Mouse (Mus musculus) CH12.LX (cell line): ENCODE results near the gene Kcnma1. TPM values are rescaled to one million over a fixed set of nuclear protein-coding genes. Genes with fewer than 3 reads are reported as not detected.

Source experiments
- DNase-seq: peaks from one replicate; pipeline ENCODE4 v3.0.0-alpha.2; 2013; ENCODE audit errors: extremely low read depth
- H3K27ac ChIP-seq: 2 replicates; pipeline ENCODE4 v1.5.1; 2012; ENCODE audit warnings: low read depth, mild to moderate bottlenecking, control low read depth, moderate library complexity; ENCODE audit not compliant: insufficient read depth
- H3K27me3 ChIP-seq: replicated peaks from 2 replicates; pipeline ENCODE3; 2012; ENCODE audit warnings: inconsistent platforms
- H3K36me3 ChIP-seq, 2 experiments: replicated peaks in 1 of 2; 2 replicates each; pipeline versions ENCODE3 to v1.6.1; 2012; ENCODE audit warnings: inconsistent platforms in 1 of 2, low read length in 1 of 2, mild to moderate bottlenecking in 1 of 2, mixed read lengths in 1 of 2, moderate library complexity in 1 of 2; ENCODE audit not compliant: control insufficient read depth in 1 of 2, insufficient read depth in 1 of 2
- H3K4me1 ChIP-seq, 2 experiments: 2 replicates each; pipeline ENCODE4 v1.6.1; 2012; ENCODE audit warnings: inconsistent platforms in 1 of 2, moderate library complexity in 1 of 2; ENCODE audit not compliant: insufficient read depth in 2 of 2, control insufficient read depth in 1 of 2
- H3K4me2 ChIP-seq: 2 replicates; pipeline ENCODE4 v1.6.1; 2012; ENCODE audit warnings: low read depth, mild to moderate bottlenecking, control low read depth; ENCODE audit not compliant: poor library complexity, insufficient read depth, severe bottlenecking
- H3K4me3 ChIP-seq, 3 experiments: fragments of 150-350 bp in 1 of 3; sonication (generic) in 1 of 3; replicated peaks in 1 of 3; 2 replicates each; pipeline versions ENCODE3 to v1.5.1; 2011 to 2012; ENCODE audit warnings: low read depth in 2 of 3, low read length in 2 of 3, mild to moderate bottlenecking in 2 of 3, moderate library complexity in 2 of 3, control low read depth in 1 of 3, improper control_type of control experiment in 1 of 3, inconsistent platforms in 1 of 3, mixed read lengths in 1 of 3; ENCODE audit not compliant: poor library complexity in 1 of 3
- H3K79me2 ChIP-seq: replicated peaks from 2 replicates; pipeline ENCODE4 v1.6.1; 2012; ENCODE audit warnings: mild to moderate bottlenecking, moderate library complexity; ENCODE audit not compliant: control insufficient read depth, poor library complexity, insufficient read depth, severe bottlenecking; ENCODE audit errors: extremely low read depth
- H3K9ac ChIP-seq: 2 replicates; pipeline ENCODE4 v1.6.1; 2012; ENCODE audit warnings: low read depth, mild to moderate bottlenecking, control low read depth, moderate library complexity; ENCODE audit not compliant: insufficient read depth
- H3K9me3 ChIP-seq: replicated peaks from 2 replicates; pipeline ENCODE3; 2012; ENCODE audit warnings: low read length, inconsistent platforms, mixed read lengths
- BHLHE40 ChIP-seq: IDR thresholded peaks from 2 replicates; pipeline ENCODE4 v1.6.1; 2011; ENCODE audit warnings: mild to moderate bottlenecking, low read depth, low read length, improper control_type of control experiment
- CHD1 ChIP-seq: IDR thresholded peaks from 2 replicates; pipeline ENCODE4 v1.6.1; 2012; ENCODE audit warnings: low read depth, low read length, improper control_type of control experiment, inconsistent platforms
- CTCF ChIP-seq, 2 experiments: IDR thresholded peaks in 1 of 2; conservative IDR thresholded peaks in 1 of 2; 2 replicates each; pipeline ENCODE4 v1.5.1; 2011 to 2012; ENCODE audit warnings: low read depth in 2 of 2, low read length in 2 of 2, improper control_type of control experiment in 1 of 2, inconsistent platforms in 1 of 2, mild to moderate bottlenecking in 1 of 2, moderate library complexity in 1 of 2
- ELF1 ChIP-seq: IDR thresholded peaks from 2 replicates; pipeline ENCODE4 v1.6.1; 2014; ENCODE audit warnings: low read depth, mild to moderate bottlenecking, inconsistent platforms, low read length, improper control_type of control experiment
- ETS1 ChIP-seq: conservative IDR thresholded peaks from 2 replicates; pipeline ENCODE4 v1.6.1; 2012; ENCODE audit warnings: low read depth, mild to moderate bottlenecking, inconsistent platforms, low read length, improper control_type of control experiment, moderate library complexity
- GABPA ChIP-seq: IDR thresholded peaks from 2 replicates; pipeline ENCODE4 v1.6.1; 2012; ENCODE audit warnings: low read depth, low read length, improper control_type of control experiment, inconsistent platforms; ENCODE audit not compliant: insufficient replicate concordance
- IRF4 ChIP-seq: IDR thresholded peaks from 2 replicates; pipeline ENCODE4 v1.6.1; 2014; ENCODE audit warnings: low read depth, mild to moderate bottlenecking, inconsistent platforms, low read length, improper control_type of control experiment
- JUN ChIP-seq: IDR thresholded peaks from 2 replicates; pipeline ENCODE4 v1.6.1; 2011; ENCODE audit warnings: low read depth, mild to moderate bottlenecking, low read length, improper control_type of control experiment, moderate library complexity; ENCODE audit not compliant: insufficient read depth
- JUND ChIP-seq: conservative IDR thresholded peaks from 2 replicates; pipeline ENCODE4 v1.6.1; 2011; ENCODE audit warnings: low read depth, low read length, improper control_type of control experiment
- MAX ChIP-seq: IDR thresholded peaks from 2 replicates; pipeline ENCODE4 v1.6.1; 2011; ENCODE audit warnings: low read length, improper control_type of control experiment
- MAZ ChIP-seq: IDR thresholded peaks from 2 replicates; pipeline ENCODE4 v1.6.1; 2012; ENCODE audit warnings: low read depth, mild to moderate bottlenecking, inconsistent platforms, low read length, improper control_type of control experiment, moderate library complexity
- MEF2A ChIP-seq: IDR thresholded peaks from 2 replicates; pipeline ENCODE4 v1.6.1; 2014; ENCODE audit warnings: low read depth, mild to moderate bottlenecking, inconsistent platforms, low read length, improper control_type of control experiment, borderline replicate concordance
- MXI1 ChIP-seq: IDR thresholded peaks from 2 replicates; pipeline ENCODE4 v1.6.1; 2011; ENCODE audit warnings: mild to moderate bottlenecking, low read depth, low read length, improper control_type of control experiment
- MYC ChIP-seq: IDR thresholded peaks from 2 replicates; pipeline ENCODE4 v1.6.1; 2011; ENCODE audit warnings: low read depth, mild to moderate bottlenecking, improper control_type of control experiment, low read length
- NELFE ChIP-seq: IDR thresholded peaks from 2 replicates; pipeline ENCODE4 v1.6.1; 2011; ENCODE audit warnings: low read depth, low read length, improper control_type of control experiment
- NRF1 ChIP-seq: IDR thresholded peaks from 2 replicates; pipeline ENCODE4 v1.6.1; 2014; ENCODE audit warnings: low read depth, mild to moderate bottlenecking, inconsistent platforms, low read length, improper control_type of control experiment, moderate library complexity
- PAX5 ChIP-seq: IDR thresholded peaks from 2 replicates; pipeline ENCODE4 v1.6.1; 2012; ENCODE audit warnings: low read length, inconsistent platforms, mixed read lengths
- POLR2A ChIP-seq: IDR thresholded peaks from 2 replicates; pipeline ENCODE4 v1.6.1; 2011; ENCODE audit warnings: low read depth, mild to moderate bottlenecking, improper control_type of control experiment, low read length
- RAD21 ChIP-seq: IDR thresholded peaks from 2 replicates; pipeline ENCODE4 v1.6.1; 2011; ENCODE audit warnings: low read depth, mild to moderate bottlenecking, low read length, improper control_type of control experiment, moderate library complexity
- RCOR1 ChIP-seq: conservative IDR thresholded peaks from 2 replicates; pipeline ENCODE4 v1.6.1; 2012; ENCODE audit warnings: low read depth, mild to moderate bottlenecking, inconsistent platforms, low read length, improper control_type of control experiment
- SMC3 ChIP-seq: IDR thresholded peaks from 2 replicates; pipeline ENCODE4 v1.6.1; 2011; ENCODE audit warnings: low read depth, low read length, improper control_type of control experiment
- TBP ChIP-seq: conservative IDR thresholded peaks from 2 replicates; pipeline ENCODE4 v1.6.1; 2011; ENCODE audit warnings: low read depth, low read length, improper control_type of control experiment
- TCF12 ChIP-seq: IDR thresholded peaks from 2 replicates; pipeline ENCODE4 v1.6.1; 2014; ENCODE audit warnings: low read depth, mild to moderate bottlenecking, inconsistent platforms, low read length, improper control_type of control experiment
- ZC3H11A ChIP-seq: IDR thresholded peaks from 2 replicates; pipeline ENCODE4 v1.6.1; 2012; ENCODE audit warnings: low read depth, mild to moderate bottlenecking, inconsistent platforms, low read length, improper control_type of control experiment
- ZKSCAN1 ChIP-seq: IDR thresholded peaks from 2 replicates; pipeline ENCODE4 v1.6.1; 2012; ENCODE audit warnings: low read depth, inconsistent platforms, low read length, improper control_type of control experiment, borderline replicate concordance
- ZMIZ1 ChIP-seq: IDR thresholded peaks from 2 replicates; pipeline ENCODE4 v1.6.1; 2012; ENCODE audit warnings: low read depth, mild to moderate bottlenecking, inconsistent platforms, low read length, improper control_type of control experiment
- ZNF384 ChIP-seq: IDR thresholded peaks from 2 replicates; pipeline ENCODE4 v1.6.1; 2012; ENCODE audit warnings: low read depth, low read length, improper control_type of control experiment, inconsistent platforms
- dilution Hi-C: fragments of 300-500 bp; cut with MboI; formaldehyde crosslinking; loops from 2 replicates; pipeline ENCODE4 v1.14.3; 2020; ENCODE audit warnings: low sequenced_read_pairs; ENCODE audit not compliant: extremely low pct_unique_long_range_greater_than_20kb, extremely low pct_ligation_motif_present
- in situ Hi-C: fragments of 300-500 bp; cut with MboI; formaldehyde crosslinking; loops from 3 replicates; pipeline ENCODE4 v1.14.3; 2019; ENCODE audit warnings: low sequenced_read_pairs, low pct_ligation_motif_present, low pct_unique_long_range_greater_than_20kb, mixed read lengths
- polyA plus RNA-seq: library from polyadenylated mRNA; unstranded; fragments of >175 nt; gene quantifications from 2 replicates; pipeline ENCODE4 v1.2.1, GENCODE M21; 2012; ENCODE audit warnings: low read depth; ENCODE audit not compliant: insufficient read length
- total RNA-seq, 2 experiments: library from RNA; depleted of rRNA; stranded (reverse); fragments of 300-350 nt in 1 of 2; fragments of >200 nt in 1 of 2; gene quantifications; 2 replicates each; pipeline ENCODE4 v1.2.3; 2012 to 2014

Gene Kcnma1
- total and polyA plus RNA-seq, 3 experiments, result 0.10 to 0.17 (median 0.12) TPM

GRCm38 (mm10) chr14:23758421-23758820, 255.9 kb downstream of the Kcnma1 start:
- Histone ChIP-seq H3K79me2 (no peaks in the 10 kb centered on the region), H3K9me3 (no peaks in the 10 kb centered on the region), H3K4me1 (no peaks in the 10 kb centered on the region), H3K4me2 (no peak overlapping the region), H3K4me3 (no peak overlapping the region)
- DNase-seq, result no peak
- TF ChIP-seq MXI1, result no peak
- TF ChIP-seq MAZ, result no peak
- no peak for TF ChIP-seq ETS1
- TF ChIP-seq MAX, result no peak
- TF ChIP-seq ZNF384, result no peak
- TF ChIP-seq TCF12, result no peak
- no peak for TF ChIP-seq MEF2A
- no peak for TF ChIP-seq GABPA
- no peak for TF ChIP-seq ZKSCAN1
- TF ChIP-seq NELFE, result no peak
- no peak for TF ChIP-seq PAX5
- no peak for TF ChIP-seq POLR2A
- TF ChIP-seq NRF1, result no peak
- TF ChIP-seq ELF1, result no peak
- no peak for TF ChIP-seq IRF4
- TF ChIP-seq CHD1, result no peak
- TF ChIP-seq, all 38 proteins: peak for 0
- no peaks in the 10 kb centered on the region for H3K36me3 ChIP-seq
- dilution Hi-C loops, result no loop called here
- H3K9ac ChIP-seq, result no peak overlapping the region
- no peak overlapping the region for H3K27ac ChIP-seq
- in situ Hi-C loops, result no loop called here
- H3K27me3 ChIP-seq, result no peaks in the 10 kb centered on the region

DNA sequence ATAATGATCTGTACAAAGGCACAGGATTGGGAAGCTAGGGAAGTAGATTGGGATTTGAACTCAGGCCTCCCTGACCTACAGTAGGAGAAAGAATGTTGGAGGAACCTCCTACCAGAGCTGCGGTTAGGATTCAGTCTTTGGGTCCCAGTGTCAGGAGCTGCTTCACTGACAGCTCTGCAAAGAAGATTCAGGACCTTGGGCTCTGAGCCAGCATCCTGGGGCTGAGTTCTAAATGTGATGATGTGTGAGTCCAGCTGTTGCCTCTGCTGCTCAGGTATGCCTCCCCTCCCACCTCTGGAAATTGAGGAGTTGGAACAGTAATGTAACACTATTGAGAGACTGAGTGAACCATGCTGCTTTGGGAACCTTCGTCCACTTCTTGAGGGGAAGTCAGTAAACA, 266.3 kb downstream of the Kcnma1 start:
- dilution Hi-C loops, result no loop called here
- no peak overlapping the region for H3K9ac ChIP-seq
- H3K79me2 ChIP-seq, result no peaks in the 10 kb centered on the region
- no peak for DNase-seq
- TF ChIP-seq ZMIZ1 (no peak), RCOR1 (no peak), NELFE (no peak), NRF1 (no peak), JUND (no peak), SMC3 (no peak), ZC3H11A (no peak), BHLHE40 (no peak), TBP (no peak), MYC (no peak), MAZ (no peak), JUN (no peak), PAX5 (no peak), RAD21 (no peak), ELF1 (no peak), CTCF (conservative IDR thresholded peaks at IDR 0.05 in 1 of 2, IDR thresholded peaks at IDR 0.05 in 1 of 2; ENCODE audit: low read depth in 2 of 2, low read length in 2 of 2) (no peak)
- H3K9me3 ChIP-seq, result no peaks in the 10 kb centered on the region
- in situ Hi-C loops, result no loop called here
- no peak overlapping the region for H3K4me2 ChIP-seq
- no peaks in the 10 kb centered on the region for H3K4me1 ChIP-seq
- no peak overlapping the region for H3K4me3 ChIP-seq
- H3K27ac ChIP-seq, result no peak overlapping the region
- H3K36me3 ChIP-seq, result no peaks in the 10 kb centered on the region
- no peaks in the 10 kb centered on the region for H3K27me3 ChIP-seq
